Mouse (Mus musculus) heart, embryonic 11.5 days (tissue): Measurements from ENCODE around the gene Samd4b. TPM values are rescaled to one million over a fixed set of nuclear protein-coding genes. Genes with fewer than 3 reads are reported as not detected.

Source experiments
- ATAC-seq: fragments of 200-750 bp; cut with Nextera tagmentation; replicated peaks from 2 replicates; pipeline ENCODE4 v1.8.0; 2017; ENCODE audit warnings: moderate library complexity; ENCODE audit not compliant: insufficient number of reproducible peaks, low FRiP score, low TSS enrichment
- H3K27ac ChIP-seq: fragments of 300-500 bp; sonication (generic); 2 replicates; pipeline ENCODE4 v1.5.1; 2014; ENCODE audit warnings: mild to moderate bottlenecking, low read depth, low read length
- H3K27me3 ChIP-seq: fragments of 300-500 bp; sonication (generic); 2 replicates; pipeline ENCODE4 v1.6.1; 2014; ENCODE audit warnings: mild to moderate bottlenecking, low read length, mixed read lengths; ENCODE audit not compliant: control insufficient read depth, insufficient read depth
- H3K36me3 ChIP-seq: fragments of 300-500 bp; sonication (generic); 2 replicates; pipeline ENCODE4 v1.6.1; 2014; ENCODE audit warnings: mild to moderate bottlenecking, low read length, moderate library complexity, mixed read lengths; ENCODE audit not compliant: control insufficient read depth, insufficient read depth
- H3K4me1 ChIP-seq: fragments of 300-500 bp; sonication (generic); 2 replicates; pipeline ENCODE4 v1.6.1; 2014; ENCODE audit warnings: low read length; ENCODE audit not compliant: control insufficient read depth, insufficient read depth
- H3K4me2 ChIP-seq: fragments of 300-500 bp; sonication (generic); 2 replicates; pipeline ENCODE4 v1.6.1; 2014; ENCODE audit warnings: mild to moderate bottlenecking, moderate library complexity
- H3K4me3 ChIP-seq: fragments of 300-500 bp; sonication (generic); 2 replicates; pipeline ENCODE4 v1.5.1; 2014; ENCODE audit warnings: low read depth, low read length
- H3K9ac ChIP-seq: fragments of 300-500 bp; sonication (generic); 2 replicates; pipeline ENCODE4 v1.6.1; 2014; ENCODE audit warnings: mild to moderate bottlenecking, low read depth, low read length, moderate library complexity
- H3K9me3 ChIP-seq: fragments of 300-500 bp; sonication (generic); replicated peaks from 2 replicates; pipeline ENCODE4 v1.6.1; 2016; ENCODE audit warnings: low read length; ENCODE audit not compliant: control insufficient read depth
- WGBS: fragments of 180-500 bp; shearing (Covaris S2); extraction: QIAGEN DNeasy Blood & Tissue Kit; methylation state at CpG from one replicate; pipeline ENCODE4 v1.1.7; 2014; ENCODE audit not compliant: insufficient replicate concordance; 5-methylcytosine and 5-hydroxymethylcytosine counted together
- polyA plus RNA-seq: library from polyadenylated mRNA; unstranded; fragments of >200 nt; fragmentation: Nextera tagmentation; extraction: Ambion mirVana; gene quantifications from 2 replicates; pipeline ENCODE4 v1.2.1, GENCODE M21; 2014

Gene Samd4b
- polyA plus RNA-seq, 1 experiment from 2014 or later = 22.8 TPM

GRCm38 (mm10) chr7:28368276-28368920 is 229.5 kb downstream of the Samd4b start:
- peaks cover 13% of the 10 kb centered on the region for H3K4me1 ChIP-seq
- no peaks in the 10 kb centered on the region for H3K27me3 ChIP-seq
- 88% methylated on average over 16 of the region's 16 CpGs for WGBS
- H3K9ac ChIP-seq = 0 out of 2 replicates have a peak overlapping the region, but pooled peaks have one; percentile 22
- no peak for ATAC-seq
- no peak overlapping the region for H3K4me2 ChIP-seq
- H3K27ac ChIP-seq = no peak overlapping the region
- no peaks in the 10 kb centered on the region for H3K9me3 ChIP-seq
- H3K36me3 ChIP-seq = peaks cover 37% of the 10 kb centered on the region
- H3K4me3 ChIP-seq = no peak overlapping the region

GRCm38 (mm10) chr7:28367663-28368275 is 230.2 kb downstream of the Samd4b start:
- H3K4me1 ChIP-seq = peaks cover 13% of the 10 kb centered on the region
- no peak overlapping the region for H3K4me3 ChIP-seq
- ATAC-seq = no peak
- H3K9ac ChIP-seq = 0 out of 2 replicates have a peak overlapping the region, but pooled peaks have one; percentile 22
- H3K9me3 ChIP-seq = no peaks in the 10 kb centered on the region
- H3K36me3 ChIP-seq = peaks cover 38% of the 10 kb centered on the region
- 88% methylated on average over 16 of the region's 16 CpGs for WGBS
- no peak overlapping the region for H3K27ac ChIP-seq
- H3K27me3 ChIP-seq = no peaks in the 10 kb centered on the region
- H3K4me2 ChIP-seq = no peak overlapping the region

- H3K27ac ChIP-seq = peak overlapping the region; percentile 46
- no peak overlapping the region for H3K4me3 ChIP-seq
- H3K36me3 ChIP-seq = peaks cover 53% of the 10 kb centered on the region
- no peak for ATAC-seq
- H3K27me3 ChIP-seq = no peaks in the 10 kb centered on the region
- no peak overlapping the region for H3K4me2 ChIP-seq
- H3K9ac ChIP-seq = no peak overlapping the region
- no peaks in the 10 kb centered on the region for H3K9me3 ChIP-seq
- 65% methylated on average over 16 of the region's 16 CpGs for WGBS
- H3K4me1 ChIP-seq = peaks cover 16% of the 10 kb centered on the region
These were observed 235.4 kb downstream of the Samd4b start for GRCm38 (mm10) chr7:28362441-28363060.

- H3K9ac ChIP-seq = no peak overlapping the region
- no peak overlapping the region for H3K4me2 ChIP-seq
- 85% methylated on average over 20 of the region's 20 CpGs for WGBS
- no peak for ATAC-seq
- H3K27ac ChIP-seq = peak overlapping the region; percentile 46
- H3K36me3 ChIP-seq = peaks cover 46% of the 10 kb centered on the region
- no peaks in the 10 kb centered on the region for H3K9me3 ChIP-seq
- no peak overlapping the region for H3K4me3 ChIP-seq
- peaks cover 23% of the 10 kb centered on the region for H3K4me1 ChIP-seq
- H3K27me3 ChIP-seq = no peaks in the 10 kb centered on the region
These were observed 236.2 kb downstream of the Samd4b start for GRCm38 (mm10) chr7:28361647-28362341.

DNA sequence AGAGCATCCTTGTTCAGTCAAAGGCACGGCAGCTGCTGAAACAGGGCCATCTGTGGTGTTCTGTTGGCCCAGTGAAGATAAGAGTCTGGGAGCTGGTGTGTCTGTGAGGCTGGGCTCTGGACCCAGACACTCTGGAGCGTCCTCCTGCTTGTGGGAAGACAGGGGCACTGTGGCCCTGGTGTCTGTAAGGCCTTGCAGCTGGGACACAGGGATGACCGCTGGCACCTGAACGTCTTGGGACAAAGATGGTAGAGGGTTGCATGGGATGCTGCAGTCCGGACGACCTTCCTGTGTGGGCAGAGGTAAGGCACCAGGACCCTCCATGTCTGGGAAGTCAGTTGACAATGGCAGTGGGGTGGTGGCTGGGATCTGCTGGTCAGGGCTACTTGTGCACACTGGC is 237.7 kb downstream of the Samd4b start:
- H3K36me3 ChIP-seq = peaks cover 42% of the 10 kb centered on the region
- ATAC-seq = no peak
- H3K4me3 ChIP-seq = no peak overlapping the region
- no peaks in the 10 kb centered on the region for H3K27me3 ChIP-seq
- no peaks in the 10 kb centered on the region for H3K9me3 ChIP-seq
- H3K27ac ChIP-seq = no peak overlapping the region
- peaks cover 27% of the 10 kb centered on the region for H3K4me1 ChIP-seq
- 88% methylated on average over 6 of the region's 6 CpGs for WGBS
- H3K4me2 ChIP-seq = no peak overlapping the region
- no peak overlapping the region for H3K9ac ChIP-seq

- H3K27me3 ChIP-seq = no peaks in the 10 kb centered on the region
- ATAC-seq = no peak
- H3K4me3 ChIP-seq = no peak overlapping the region
- no peak overlapping the region for H3K4me2 ChIP-seq
- 83% methylated on average over 10 of the region's 10 CpGs for WGBS
- no peak overlapping the region for H3K9ac ChIP-seq
- H3K36me3 ChIP-seq = peaks cover 41% of the 10 kb centered on the region
- no peak overlapping the region for H3K27ac ChIP-seq
- H3K9me3 ChIP-seq = no peaks in the 10 kb centered on the region
- H3K4me1 ChIP-seq = peaks cover 27% of the 10 kb centered on the region
These were observed 238.1 kb downstream of the Samd4b start for GRCm38 (mm10) chr7:28359854-28360253.

DNA sequence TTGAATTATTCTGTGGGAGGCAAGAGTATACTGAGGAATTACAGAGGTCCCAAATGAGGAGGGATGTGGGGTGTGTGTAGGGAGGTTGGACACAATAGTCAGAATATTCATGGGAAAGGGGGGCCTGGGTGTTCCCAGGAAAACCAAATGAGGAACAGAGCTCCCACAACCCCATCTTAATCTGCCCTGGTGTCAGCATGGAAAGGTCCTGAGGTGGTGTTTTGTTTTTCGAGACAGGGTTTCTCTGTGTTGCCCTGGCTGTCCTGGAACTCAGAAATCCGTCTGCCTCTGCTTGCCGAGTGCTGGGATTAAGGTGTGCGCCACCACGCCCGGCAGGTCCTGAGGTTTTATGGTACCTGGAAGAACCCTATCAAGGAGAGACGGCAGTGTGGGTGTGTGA is 239.5 kb downstream of the Samd4b start:
- ATAC-seq = no peak

DNA sequence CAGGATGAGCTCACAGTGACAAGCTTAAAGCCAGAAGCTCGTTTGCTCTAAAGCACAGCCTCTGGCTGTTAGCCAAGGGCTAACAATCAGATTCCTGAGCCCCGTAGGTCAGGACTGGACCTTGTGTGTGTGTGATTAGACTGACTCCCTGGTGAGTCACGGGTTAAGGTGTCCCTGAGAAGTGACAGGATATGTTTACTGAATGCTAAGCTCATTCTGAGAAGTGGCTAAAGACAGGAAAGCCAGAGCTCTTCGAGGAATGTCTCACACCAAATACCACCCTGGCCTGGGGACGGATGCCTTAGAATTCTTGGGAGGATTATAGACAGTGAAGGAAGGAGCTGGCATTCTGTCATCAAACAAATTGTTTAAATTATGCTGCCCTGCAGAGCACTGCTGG is 240.0 kb downstream of the Samd4b start:
- Histone ChIP-seq H3K9me3 (no peaks in the 10 kb centered on the region), H3K4me2 (peak overlapping the region; percentile 33), H3K36me3 (peaks cover 46% of the 10 kb centered on the region), H3K4me3 (no peak overlapping the region), H3K27me3 (no peaks in the 10 kb centered on the region), H3K4me1 (peaks cover 27% of the 10 kb centered on the region), H3K9ac (peak overlapping the region; percentile 59), H3K27ac (peak overlapping the region; percentile 87)
- 1% methylated on average over 5 of the region's 5 CpGs for WGBS
- ATAC-seq = no peak

More for the DNA sequence above, 239.5 kb downstream of the Samd4b start:
- H3K9ac ChIP-seq = no peak overlapping the region
- H3K4me3 ChIP-seq = no peak overlapping the region
- H3K27me3 ChIP-seq = no peaks in the 10 kb centered on the region
- peak overlapping the region; percentile 87 for H3K27ac ChIP-seq
- no peaks in the 10 kb centered on the region for H3K9me3 ChIP-seq
- peaks cover 27% of the 10 kb centered on the region for H3K4me1 ChIP-seq
- 51% methylated on average over 7 of the region's 7 CpGs for WGBS
- peak overlapping the region; percentile 33; the same call in 1 of the 2 replicates for H3K4me2 ChIP-seq
- H3K36me3 ChIP-seq = peaks cover 42% of the 10 kb centered on the region
